Mouse (Mus musculus): ENCODE results near the gene Bhlhe41.

The Bhlhe41 gene

DNA sequence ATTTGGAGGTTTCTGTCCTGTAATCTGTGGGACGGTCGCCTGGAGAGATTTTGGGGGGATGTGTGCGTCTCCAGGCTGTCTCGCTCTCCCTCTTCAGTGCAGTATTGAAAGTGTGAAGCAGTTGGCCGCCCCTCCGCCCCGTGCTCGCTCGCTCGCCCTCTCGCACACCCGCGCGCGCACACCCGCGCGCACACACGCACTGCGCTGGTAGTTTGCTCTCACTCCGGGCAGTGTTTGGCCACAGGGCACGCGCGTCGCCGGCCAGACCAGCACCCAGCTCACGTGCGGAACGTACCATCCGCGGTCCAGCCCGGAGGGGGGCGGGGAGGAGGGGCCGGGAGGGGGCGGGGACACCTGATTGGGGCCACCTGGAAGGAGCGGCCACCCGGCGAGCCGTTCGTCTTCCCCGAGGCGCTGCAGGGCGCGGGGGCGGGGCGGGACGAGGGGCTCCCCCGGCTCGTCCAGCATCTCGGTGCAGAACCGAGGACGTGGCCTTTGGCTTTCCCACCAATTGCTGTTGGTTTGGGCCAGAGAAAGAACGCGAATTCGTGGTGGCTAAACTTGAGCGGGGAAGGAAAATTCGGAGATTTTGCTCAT lies at the start of gene Bhlhe41:
TSS of gene Bhlhe41 (minus strand) at position 270 of the 597 bp plus-strand sequence.
- DNase-seq (ENCODE audit: low spot score): peak; percentile 41

GRCm38 (mm10) chr6:145912232-145912631 lies 46.9 kb upstream of the Bhlhe41 start:
- no peak for DNase-seq (ENCODE audit: low spot score)

GRCm38 (mm10) chr6:145910469-145911426 lies 45.4 kb upstream of the Bhlhe41 start:
- DNase-seq (ENCODE audit: low spot score): no peak

DNA sequence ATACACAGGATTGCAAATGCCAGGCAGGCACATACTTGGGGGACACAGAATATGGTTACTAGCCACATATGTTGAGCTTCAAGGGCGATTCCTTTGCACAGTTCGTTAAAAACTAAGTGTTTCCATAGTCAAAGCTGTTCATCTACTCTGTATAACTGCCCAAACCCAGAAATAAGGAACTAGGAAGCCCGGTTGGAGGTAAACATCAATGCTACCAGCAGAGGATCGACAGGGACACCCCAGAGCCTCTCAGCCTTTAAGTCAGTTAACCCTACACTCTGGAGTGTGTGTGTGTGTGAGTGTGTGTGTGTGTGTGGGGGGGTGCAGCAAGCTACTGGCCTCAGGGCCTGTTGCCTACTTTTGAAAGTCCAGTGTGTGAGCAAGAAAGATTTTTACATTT lies 44.6 kb upstream of the Bhlhe41 start:
- no peak for DNase-seq (ENCODE audit: low spot score)

DNA sequence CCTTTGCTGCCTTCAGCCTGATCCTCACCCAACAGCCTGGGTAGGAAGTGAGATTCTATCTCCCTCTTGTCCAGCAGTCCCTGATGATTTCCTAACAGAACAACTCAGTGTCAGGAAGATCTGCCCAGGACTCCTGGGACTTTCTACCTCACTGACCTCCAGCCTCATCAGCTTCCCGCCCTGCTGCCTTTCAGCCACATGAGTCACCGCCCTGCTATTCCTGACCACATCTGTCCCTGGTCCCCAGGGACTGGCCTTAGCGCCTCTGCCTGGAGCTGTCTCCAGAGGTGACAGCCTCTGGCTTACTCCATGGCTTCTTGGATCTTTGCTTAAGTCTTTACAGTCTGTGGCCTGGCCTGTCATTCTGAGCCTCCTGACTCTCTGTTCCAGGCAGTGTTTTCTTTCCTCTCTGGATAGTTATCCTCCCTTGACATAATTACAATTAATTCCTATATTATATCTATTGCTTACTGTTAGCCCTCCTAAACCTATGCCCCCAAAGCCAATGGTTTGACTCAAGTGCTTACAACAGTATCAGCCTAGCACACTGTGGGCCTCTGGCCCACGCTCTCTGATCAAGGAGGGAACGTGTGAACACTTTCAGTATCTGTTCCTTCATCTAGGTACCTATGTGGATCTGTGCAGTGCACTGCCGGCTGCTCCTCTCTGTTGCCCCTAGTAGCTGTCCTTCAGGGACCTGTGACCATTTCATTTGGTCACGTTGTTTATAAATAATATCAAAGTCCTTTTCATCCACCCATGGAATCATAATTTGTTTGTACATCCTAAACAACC lies 40.9 kb upstream of the Bhlhe41 start:
- no peak for DNase-seq (ENCODE audit: low spot score)

DNA sequence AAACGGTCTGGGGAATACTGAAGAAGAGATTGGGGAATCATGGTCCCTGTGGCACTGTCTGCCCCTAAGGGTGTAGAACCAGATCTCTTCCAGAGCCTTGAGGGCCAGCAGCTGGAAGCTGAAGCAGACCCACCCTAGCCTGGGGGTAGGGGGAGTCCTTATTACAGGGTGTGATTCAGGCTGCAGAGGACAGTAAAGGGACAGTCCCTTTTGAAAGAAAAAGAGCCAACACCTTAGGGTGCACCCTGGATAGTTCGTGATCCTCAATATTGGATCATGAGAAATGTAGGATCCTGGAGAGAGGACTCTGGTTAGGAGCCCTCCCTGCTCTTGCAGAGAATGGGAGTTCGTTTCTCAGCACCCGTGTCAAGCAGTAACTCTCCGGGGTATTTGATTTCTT lies 39.3 kb upstream of the Bhlhe41 start:
- DNase-seq (ENCODE audit: low spot score): no peak

DNA sequence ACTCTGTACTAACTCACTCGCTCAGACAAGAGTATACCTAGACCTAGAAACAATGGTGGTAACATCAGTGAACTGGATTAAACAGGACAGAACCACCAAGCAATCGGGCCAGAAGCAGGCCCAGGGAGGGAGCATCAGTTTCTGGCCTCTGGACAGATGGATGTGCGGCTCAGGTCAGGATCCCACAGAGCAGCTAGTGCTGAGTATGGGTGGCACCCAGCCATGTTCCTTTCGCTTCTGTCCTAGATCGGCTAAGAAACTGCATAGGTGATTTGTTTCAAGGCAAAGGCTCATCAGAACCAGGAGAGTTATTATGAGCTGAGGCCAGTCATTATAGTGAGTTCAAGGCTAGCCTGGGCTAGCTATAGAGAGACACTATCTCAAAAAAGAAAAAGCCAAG lies 38.8 kb upstream of the Bhlhe41 start:
- DNase-seq (ENCODE audit: low spot score): no peak

DNA sequence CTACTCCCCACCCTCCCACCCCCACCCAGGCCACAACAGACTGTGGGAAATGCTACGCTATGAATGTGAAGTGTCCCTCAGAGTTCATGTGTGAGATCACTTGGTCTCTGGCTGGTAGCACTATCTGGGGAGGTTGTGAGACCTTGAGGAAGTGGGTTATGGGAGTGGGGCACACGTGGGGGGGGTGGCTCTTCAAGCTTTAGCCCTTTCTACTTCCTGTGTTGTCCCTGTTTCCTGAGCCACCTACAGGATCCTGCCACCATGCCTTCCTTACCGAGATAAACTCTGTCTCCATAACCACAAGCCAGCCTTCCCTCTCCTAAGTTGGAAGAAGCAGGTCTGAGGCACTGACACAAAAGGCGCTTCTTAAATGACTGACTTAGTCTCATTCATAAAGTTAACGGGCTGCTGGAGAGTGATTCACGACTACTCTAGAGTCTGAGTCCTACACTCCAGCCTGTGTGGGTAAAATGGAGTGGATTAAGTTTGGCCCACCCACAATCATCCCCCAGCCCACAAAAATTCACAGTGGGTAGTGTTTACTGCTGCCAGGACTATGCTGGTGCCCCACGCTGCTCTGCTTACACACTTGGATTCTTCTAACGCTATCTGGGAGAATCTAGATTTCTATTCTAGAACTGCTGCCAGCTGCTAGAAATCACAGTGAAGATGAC lies 29.4 kb upstream of the Bhlhe41 start:
- no peak for DNase-seq (ENCODE audit: low spot score)

DNA sequence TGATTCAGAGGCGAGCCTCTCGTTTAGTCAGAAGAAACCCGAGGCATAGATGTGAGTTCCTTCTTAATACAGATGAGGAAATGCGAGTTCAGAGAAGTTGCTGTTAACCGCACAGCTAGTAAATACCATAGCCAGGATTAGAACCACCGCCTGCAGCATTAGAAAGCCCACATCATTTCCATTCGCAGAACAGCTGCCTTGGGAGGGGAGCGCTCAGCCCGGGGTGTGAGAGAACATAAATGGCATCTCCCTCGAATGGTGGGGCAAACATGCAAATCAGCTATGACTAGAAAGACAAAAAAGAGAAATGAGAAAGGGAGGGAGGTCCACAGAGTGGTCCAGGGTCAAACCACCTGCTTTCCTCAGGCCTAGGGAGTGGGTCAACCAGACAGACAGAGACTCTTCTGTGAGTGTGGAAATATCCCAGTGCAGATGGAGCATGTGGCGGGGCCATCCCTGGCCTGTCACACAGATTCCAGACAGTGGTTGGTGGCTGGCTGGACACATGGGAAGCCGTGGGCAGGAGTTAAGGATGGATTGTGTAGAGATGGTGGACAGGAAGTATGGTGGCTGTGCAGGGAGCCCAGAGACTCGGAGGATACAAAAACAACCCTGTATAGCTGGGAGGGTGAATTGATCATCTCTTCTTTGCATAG lies 28.1 kb upstream of the Bhlhe41 start:
- DNase-seq (ENCODE audit: low spot score): no peak

- no peak for DNase-seq (ENCODE audit: low spot score)
Observed at GRCm38 (mm10) chr6:145892381-145893265, 27.3 kb upstream of the Bhlhe41 start.

GRCm38 (mm10) chr6:145891951-145892350 lies 26.6 kb upstream of the Bhlhe41 start:
- DNase-seq (ENCODE audit: low spot score): no peak

GRCm38 (mm10) chr6:145887719-145888118 lies 22.4 kb upstream of the Bhlhe41 start:
- DNase-seq (ENCODE audit: low spot score): no peak

- DNase-seq (ENCODE audit: low spot score): no peak
Observed at GRCm38 (mm10) chr6:145886277-145886676, 20.9 kb upstream of the Bhlhe41 start.

DNA sequence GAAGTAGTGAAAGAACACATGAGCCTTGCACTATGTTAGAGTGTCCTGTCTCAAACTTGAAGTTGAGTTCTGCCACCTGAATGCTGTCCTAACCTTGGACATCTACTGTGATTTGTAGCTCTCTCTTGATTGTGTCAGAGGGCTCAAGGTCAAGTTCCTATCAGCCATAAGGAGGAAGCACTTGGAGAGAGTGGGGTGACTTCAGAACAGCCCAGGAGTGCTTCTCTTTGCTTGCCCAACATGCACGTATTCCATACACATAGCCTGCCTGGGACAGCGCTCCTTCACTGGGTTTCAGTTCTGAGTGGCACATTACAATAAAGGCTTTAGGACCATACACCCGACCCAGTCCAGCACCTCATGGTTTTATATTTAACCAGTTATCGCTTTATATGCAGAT lies 19.7 kb upstream of the Bhlhe41 start:
- DNase-seq (ENCODE audit: low spot score): no peak

DNA sequence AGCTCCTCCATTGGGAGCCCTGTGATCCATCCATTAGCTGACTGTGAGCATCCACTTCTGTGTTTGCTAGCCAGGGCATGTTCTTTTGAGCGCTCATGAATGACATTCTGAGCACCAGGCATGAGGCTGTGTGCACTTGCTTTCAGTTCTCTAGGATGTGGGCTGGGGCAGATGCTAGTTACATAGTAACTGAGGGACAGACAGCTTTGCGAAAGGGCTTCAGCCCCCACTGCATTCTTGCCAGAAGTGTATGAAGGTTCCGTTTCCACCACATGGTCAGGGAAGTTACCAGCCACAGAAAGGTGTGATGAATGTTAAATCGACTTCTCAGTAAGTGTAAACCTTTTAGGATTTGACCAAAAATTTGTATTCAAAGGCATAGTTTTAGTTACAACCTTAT lies 18.3 kb upstream of the Bhlhe41 start:
- DNase-seq (ENCODE audit: low spot score): no peak

- no peak for DNase-seq (ENCODE audit: low spot score)
Observed at GRCm38 (mm10) chr6:145883010-145883409, 17.7 kb upstream of the Bhlhe41 start.

GRCm38 (mm10) chr6:145880609-145881008 lies 15.3 kb upstream of the Bhlhe41 start:
- no peak for DNase-seq (ENCODE audit: low spot score)

- no peak for DNase-seq (ENCODE audit: low spot score)
Observed at GRCm38 (mm10) chr6:145876986-145877735, 11.8 kb upstream of the Bhlhe41 start.

- DNase-seq (ENCODE audit: low spot score): no peak
Observed at GRCm38 (mm10) chr6:145873354-145873753, 8.0 kb upstream of the Bhlhe41 start.

GRCm38 (mm10) chr6:145872010-145872409 lies 6.7 kb upstream of the Bhlhe41 start:
- no peak for DNase-seq (ENCODE audit: low spot score)

Measured in ovary, postnatal 14 days (tissue).